Mouse (Mus musculus) MEL (cell line): Measurements from ENCODE around the gene Syt2. TPM values are rescaled to one million over a fixed set of nuclear protein-coding genes. Genes with fewer than 3 reads are reported as not detected.

Experiments used
- DNase-seq: peaks from one replicate; pipeline ENCODE4 v3.0.0; 2011; ENCODE audit warnings: low read depth, low spot score
- H3K27ac ChIP-seq: 2 replicates; pipeline ENCODE4 v1.5.1; 2012; ENCODE audit warnings: low read depth, mild to moderate bottlenecking, control low read depth, low read length, moderate library complexity; ENCODE audit not compliant: control insufficient read depth
- H3K27me3 ChIP-seq, 2 experiments: fragments of 150-350 bp in 1 of 2; sonication (generic) in 1 of 2; 2 replicates each; pipeline ENCODE4 v1.6.1; 2012; ENCODE audit warnings: low read length in 2 of 2, mild to moderate bottlenecking in 2 of 2, improper control_type of control experiment in 1 of 2, moderate library complexity in 1 of 2; ENCODE audit not compliant: insufficient read depth in 2 of 2, control insufficient read depth in 1 of 2
- H3K36me3 ChIP-seq, 2 experiments: 2 replicates each; pipeline ENCODE4 v1.6.1; 2012 to 2014; ENCODE audit warnings: low read length in 2 of 2, improper control_type of control experiment in 1 of 2, inconsistent platforms in 1 of 2, mild to moderate bottlenecking in 1 of 2; ENCODE audit not compliant: insufficient read depth in 2 of 2, control insufficient read depth in 1 of 2
- H3K4me1 ChIP-seq, 2 experiments: fragments of 150-350 bp in 1 of 2; sonication (generic) in 1 of 2; 2 replicates each; pipeline ENCODE4 v1.6.1; 2012; ENCODE audit warnings: low read length in 2 of 2, improper control_type of control experiment in 1 of 2, mild to moderate bottlenecking in 1 of 2; ENCODE audit not compliant: insufficient read depth in 2 of 2, control insufficient read depth in 1 of 2
- H3K4me3 ChIP-seq, 2 experiments: fragments of 150-350 bp in 1 of 2; sonication (generic) in 1 of 2; 2 replicates each; pipeline ENCODE4 v1.5.1; 2012; ENCODE audit warnings: low read depth in 2 of 2, low read length in 2 of 2, mild to moderate bottlenecking in 2 of 2, moderate library complexity in 2 of 2, control low read depth in 1 of 2, improper control_type of control experiment in 1 of 2; ENCODE audit not compliant: control insufficient read depth in 1 of 2, insufficient read depth in 1 of 2
- H3K79me2 ChIP-seq: 2 replicates; pipeline ENCODE4 v1.6.1; 2012; ENCODE audit warnings: mild to moderate bottlenecking, low read length, moderate library complexity; ENCODE audit not compliant: control insufficient read depth, poor library complexity, insufficient read depth
- H3K9ac ChIP-seq: 2 replicates; pipeline ENCODE4 v1.6.1; 2012; ENCODE audit warnings: low read depth, mild to moderate bottlenecking, control low read depth, low read length, moderate library complexity; ENCODE audit not compliant: control insufficient read depth, poor library complexity, severe bottlenecking
- H3K9me3 ChIP-seq: fragments of 150-350 bp; sonication (generic); replicated peaks from 2 replicates; pipeline ENCODE4 v1.6.1; 2012; ENCODE audit warnings: mild to moderate bottlenecking, low read length, improper control_type of control experiment, moderate library complexity; ENCODE audit not compliant: insufficient read depth
- CHD1 ChIP-seq: IDR thresholded peaks from 2 replicates; pipeline ENCODE4 v1.6.1; 2012; ENCODE audit warnings: low read depth, mild to moderate bottlenecking, inconsistent platforms, low read length, improper control_type of control experiment
- CHD2 ChIP-seq: IDR thresholded peaks from 2 replicates; pipeline ENCODE4 v1.6.1; 2011; ENCODE audit warnings: low read length, improper control_type of control experiment
- CTCF ChIP-seq, 3 experiments: IDR thresholded peaks in 2 of 3; conservative IDR thresholded peaks in 1 of 3; 2 replicates each; pipeline ENCODE4 v1.5.1; 2011 to 2012; ENCODE audit warnings: low read length in 3 of 3, low read depth in 2 of 3, mild to moderate bottlenecking in 2 of 3, improper control_type of control experiment in 1 of 3, inconsistent platforms in 1 of 3, mixed read lengths in 1 of 3, moderate library complexity in 1 of 3; ENCODE audit not compliant: control insufficient read depth in 1 of 3, insufficient read depth in 1 of 3, poor library complexity in 1 of 3, severe bottlenecking in 1 of 3
- E2F4 ChIP-seq: IDR thresholded peaks from 2 replicates; pipeline ENCODE4 v1.6.1; 2011; ENCODE audit warnings: low read depth, low read length, improper control_type of control experiment, borderline replicate concordance
- ELF1 ChIP-seq: IDR thresholded peaks from 2 replicates; pipeline ENCODE4 v1.6.1; 2014; ENCODE audit warnings: low read depth, mild to moderate bottlenecking, inconsistent platforms, low read length, improper control_type of control experiment, moderate library complexity
- ETS1 ChIP-seq: IDR thresholded peaks from 2 replicates; pipeline ENCODE4 v1.6.1; 2012; ENCODE audit warnings: low read depth, mild to moderate bottlenecking, inconsistent platforms, low read length, improper control_type of control experiment, moderate library complexity
- HCFC1 ChIP-seq: IDR thresholded peaks from 2 replicates; pipeline ENCODE4 v1.6.1; 2012; ENCODE audit warnings: low read depth, mild to moderate bottlenecking, inconsistent platforms, low read length, improper control_type of control experiment, moderate library complexity
- JUND ChIP-seq: IDR thresholded peaks from 2 replicates; pipeline ENCODE4 v1.6.1; 2011; ENCODE audit warnings: low read depth, mild to moderate bottlenecking, improper control_type of control experiment, low read length
- KAT2A ChIP-seq: conservative IDR thresholded peaks from 2 replicates; pipeline ENCODE4 v1.6.1; 2012; ENCODE audit warnings: low read depth, low read length, improper control_type of control experiment, inconsistent platforms
- MAFK ChIP-seq: IDR thresholded peaks from 2 replicates; pipeline ENCODE4 v1.6.1; 2011; ENCODE audit warnings: low read depth, mild to moderate bottlenecking, low read length, improper control_type of control experiment, borderline replicate concordance
- MAX ChIP-seq: IDR thresholded peaks from 2 replicates; pipeline ENCODE4 v1.6.1; 2011; ENCODE audit warnings: low read length, improper control_type of control experiment
- MAZ ChIP-seq: IDR thresholded peaks from 2 replicates; pipeline ENCODE4 v1.6.1; 2012; ENCODE audit warnings: low read depth, mild to moderate bottlenecking, inconsistent platforms, low read length, improper control_type of control experiment
- MEF2A ChIP-seq: IDR thresholded peaks from 2 replicates; pipeline ENCODE4 v1.6.1; 2014; ENCODE audit warnings: low read depth, mild to moderate bottlenecking, inconsistent platforms, low read length, improper control_type of control experiment; ENCODE audit not compliant: poor library complexity, insufficient replicate concordance, severe bottlenecking; ENCODE audit errors: extremely low read depth
- MYC ChIP-seq: IDR thresholded peaks from 2 replicates; pipeline ENCODE4 v1.6.1; 2011; ENCODE audit warnings: low read depth, mild to moderate bottlenecking, low read length, improper control_type of control experiment, moderate library complexity
- NRF1 ChIP-seq: IDR thresholded peaks from 2 replicates; pipeline ENCODE4 v1.6.1; 2014; ENCODE audit warnings: low read depth, mild to moderate bottlenecking, inconsistent platforms, low read length, improper control_type of control experiment, moderate library complexity; ENCODE audit not compliant: poor library complexity, insufficient read depth, severe bottlenecking
- POLR2A ChIP-seq, 2 experiments: IDR thresholded peaks; 2 replicates each; pipeline ENCODE4 v1.6.1; 2011 to 2012; ENCODE audit warnings: low read length in 2 of 2, mild to moderate bottlenecking in 2 of 2, control low read depth in 1 of 2, improper control_type of control experiment in 1 of 2, low read depth in 1 of 2, moderate library complexity in 1 of 2; ENCODE audit not compliant: control insufficient read depth in 1 of 2, insufficient read depth in 1 of 2, poor library complexity in 1 of 2
- POLR2AphosphoS2 ChIP-seq: IDR thresholded peaks from 2 replicates; pipeline ENCODE4 v1.6.1; 2011; ENCODE audit warnings: low read length, improper control_type of control experiment
- RCOR1 ChIP-seq: IDR thresholded peaks from 2 replicates; pipeline ENCODE4 v1.6.1; 2012; ENCODE audit warnings: low read depth, mild to moderate bottlenecking, inconsistent platforms, low read length, improper control_type of control experiment
- SIN3A ChIP-seq: IDR thresholded peaks from 2 replicates; pipeline ENCODE4 v1.6.1; 2012; ENCODE audit warnings: low read length, improper control_type of control experiment, inconsistent platforms
- SMC3 ChIP-seq: IDR thresholded peaks from 2 replicates; pipeline ENCODE4 v1.6.1; 2011; ENCODE audit warnings: low read depth, low read length, improper control_type of control experiment
- TBP ChIP-seq: IDR thresholded peaks from 2 replicates; pipeline ENCODE4 v1.8.0; 2011; ENCODE audit warnings: low read depth, low read length, improper control_type of control experiment
- TCF12 ChIP-seq: IDR thresholded peaks from 2 replicates; pipeline ENCODE4 v1.6.1; 2014; ENCODE audit warnings: low read depth, mild to moderate bottlenecking, inconsistent platforms, low read length, improper control_type of control experiment, moderate library complexity
- USF2 ChIP-seq, 2 experiments: IDR thresholded peaks; 2 replicates each; pipeline ENCODE4 v1.6.1; 2011 to 2012; ENCODE audit warnings: improper control_type of control experiment in 2 of 2, low read length in 2 of 2, borderline replicate concordance in 1 of 2, inconsistent platforms in 1 of 2, low read depth in 1 of 2, mild to moderate bottlenecking in 1 of 2; ENCODE audit not compliant: insufficient read depth in 1 of 2
- ZC3H11A ChIP-seq: IDR thresholded peaks from 2 replicates; pipeline ENCODE4 v1.6.1; 2012; ENCODE audit warnings: low read depth, mild to moderate bottlenecking, inconsistent platforms, low read length, improper control_type of control experiment
- ZKSCAN1 ChIP-seq: IDR thresholded peaks from 2 replicates; pipeline ENCODE4 v1.6.1; 2012; ENCODE audit warnings: low read depth, mild to moderate bottlenecking, inconsistent platforms, low read length, improper control_type of control experiment, moderate library complexity
- ZMIZ1 ChIP-seq: IDR thresholded peaks from 2 replicates; pipeline ENCODE4 v1.6.1; 2012; ENCODE audit warnings: low read depth, mild to moderate bottlenecking, inconsistent platforms, low read length, improper control_type of control experiment, moderate library complexity
- polyA plus RNA-seq, 2 experiments: library from polyadenylated mRNA; stranded (reverse) in 1 of 2; unstranded in 1 of 2; fragments of >175 nt in 1 of 2; fragments of >200 nt in 1 of 2; gene quantifications; 2 replicates each; pipeline versions ENCODE4 v1.2.1 to v1.2.4; 2012; ENCODE audit warnings: low replicate concordance in 2 of 2, low read depth in 1 of 2; ENCODE audit not compliant: insufficient read length in 2 of 2, insufficient read depth in 1 of 2, missing spikeins in 1 of 2
- total RNA-seq: library from RNA; depleted of rRNA; stranded (reverse); fragments of 300-350 nt; gene quantifications from 2 replicates; pipeline ENCODE4 v1.2.3, GENCODE M21; 2012

Syt2 gene
- total and polyA plus RNA-seq, 3 experiments = 0.31 TPM; not detected in 2

GRCm38 (mm10) chr1:134660163-134660562 is 13.7 kb downstream of the Syt2 start:
- H3K4me1 ChIP-seq = no peaks in the 10 kb centered on the region
- DNase-seq = no peak
- H3K4me3 ChIP-seq = no peak overlapping the region
- TF ChIP-seq HCFC1 (no peak), E2F4 (no peak), ZC3H11A (no peak), MEF2A (no peak), NRF1 (no peak), ELF1 (no peak), KAT2A (no peak), MAZ (no peak), CTCF (IDR thresholded peaks at IDR 0.05 in 2 of 3, conservative IDR thresholded peaks at IDR 0.05 in 1 of 3; ENCODE audit: control insufficient read depth in 1 of 3, insufficient read depth in 1 of 3, low read depth in 2 of 3, low read length in 3 of 3, poor library complexity in 1 of 3, severe bottlenecking in 1 of 3) (no peak), USF2 (IDR thresholded peaks at IDR 0.05; ENCODE audit: borderline replicate concordance in 1 of 2, insufficient read depth in 1 of 2, low read depth in 1 of 2, low read length in 2 of 2) (no peak)
- peaks cover 7 to 8% of the 10 kb centered on the region in 2 experiments for H3K27me3 ChIP-seq
- no peaks in the 10 kb centered on the region for H3K9me3 ChIP-seq
- no peaks in the 10 kb centered on the region for H3K36me3 ChIP-seq
- no peak overlapping the region for H3K27ac ChIP-seq
- H3K79me2 ChIP-seq = no peaks in the 10 kb centered on the region
- H3K9ac ChIP-seq = no peak overlapping the region

- Histone ChIP-seq H3K36me3 (no peaks in the 10 kb centered on the region), H3K27ac (no peak overlapping the region), H3K79me2 (no peaks in the 10 kb centered on the region), H3K4me3 (no peak overlapping the region), H3K27me3 (peaks cover 3 to 8% of the 10 kb centered on the region in 2 experiments), H3K4me1 (no peaks in the 10 kb centered on the region), H3K9me3 (no peaks in the 10 kb centered on the region), H3K9ac (no peak overlapping the region)
- DNase-seq = no peak
- TF ChIP-seq SIN3A (no peak), ETS1 (no peak), RCOR1 (no peak), MYC (no peak), CHD1 (no peak), MAX (no peak), MAFK (no peak), TCF12 (no peak), JUND (no peak), CTCF (IDR thresholded peaks at IDR 0.05 in 2 of 3, conservative IDR thresholded peaks at IDR 0.05 in 1 of 3; ENCODE audit: control insufficient read depth in 1 of 3, insufficient read depth in 1 of 3, low read depth in 2 of 3, low read length in 3 of 3, poor library complexity in 1 of 3, severe bottlenecking in 1 of 3) (no peak), KAT2A (no peak), ZKSCAN1 (no peak), POLR2AphosphoS2 (no peak), CHD2 (no peak), SMC3 (no peak), MEF2A (no peak), TBP (no peak), MAZ (no peak), ZMIZ1 (no peak), POLR2A (IDR thresholded peaks at IDR 0.05; ENCODE audit: control insufficient read depth in 1 of 2, insufficient read depth in 1 of 2, low read depth in 1 of 2, low read length in 2 of 2, poor library complexity in 1 of 2) (no peak)
These were observed 25.0 kb downstream of the Syt2 start for GRCm38 (mm10) chr1:134671234-134672070.
